Mouse (Mus musculus) B cell, adult 2 months (primary cell): ENCODE measurements around the gene Taok1.

Source experiments
- DNase-seq, 2 experiments: peaks; one replicate each; pipeline ENCODE4 v3.0.0; 2022

Taok1 gene

DNA sequence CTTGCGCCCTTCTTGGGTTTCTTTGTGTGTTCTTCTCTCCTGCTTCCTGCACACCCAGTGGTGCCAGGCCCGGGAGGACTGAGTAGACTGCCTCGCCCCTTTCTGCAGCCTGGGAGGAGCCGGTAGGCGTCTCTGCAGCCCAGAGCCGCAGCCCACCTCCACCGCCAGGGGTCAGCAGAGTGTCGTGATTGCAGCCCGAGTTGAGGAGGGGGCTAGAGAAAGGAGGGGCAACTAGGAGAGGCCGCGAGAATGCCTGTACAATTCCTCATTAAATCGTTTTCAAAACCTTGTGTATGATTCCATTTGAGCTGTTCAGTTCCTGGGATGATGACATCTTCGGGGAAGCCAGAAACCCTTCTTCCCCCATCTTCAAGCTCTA lies 116.5 kb downstream of the Taok1 start:
- peak; percentile 89 to 91 for DNase-seq

GRCm38 (mm10) chr11:77490451-77490850 lies 117.2 kb downstream of the Taok1 start:
- DNase-seq = no peak

GRCm38 (mm10) chr11:77489591-77490235 lies 117.9 kb downstream of the Taok1 start, which contains the start of gene Ankrd13b:
TSS of gene Ankrd13b (minus strand) at chr11:77489678.
- peak; percentile 45 to 50 for DNase-seq

DNA sequence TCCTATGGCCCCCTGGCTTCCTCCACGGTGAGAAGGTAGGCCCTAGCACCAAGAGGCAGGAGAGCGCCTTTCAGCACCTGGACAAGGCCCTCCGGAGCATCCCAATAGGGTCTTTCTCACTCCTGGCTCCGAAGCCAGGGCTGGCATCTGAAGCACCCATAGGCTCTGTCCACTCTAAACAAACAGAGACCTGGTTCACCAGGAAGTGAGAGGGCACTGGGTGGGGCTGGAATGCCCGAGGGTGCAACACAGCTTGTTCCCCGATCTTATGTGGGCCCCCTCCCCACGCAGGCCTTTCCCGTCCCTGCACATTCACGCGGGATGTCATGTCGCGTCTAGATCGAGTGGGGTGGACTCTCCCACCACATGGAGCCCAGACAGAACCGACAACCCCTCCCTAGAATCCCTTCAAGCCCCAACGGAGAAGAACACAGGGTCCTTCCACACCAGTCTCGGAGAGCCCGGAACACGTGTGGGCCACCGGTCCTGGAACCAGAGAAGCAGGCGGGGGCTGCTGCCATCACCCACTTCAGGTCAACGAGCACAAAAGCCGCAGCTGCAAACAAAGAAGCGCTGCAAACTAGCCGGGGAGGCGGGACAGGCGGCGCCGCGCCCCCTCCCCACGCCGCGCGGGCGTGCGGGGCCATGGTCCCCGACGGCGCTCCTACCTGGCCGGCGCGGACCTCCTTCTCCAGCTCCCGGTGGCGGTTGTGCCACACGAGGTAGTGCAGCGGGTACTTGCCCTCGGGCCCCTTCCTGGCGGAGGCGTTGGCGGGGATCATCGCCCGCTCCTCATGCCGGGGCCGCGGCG lies 118.6 kb downstream of the Taok1 start:
- peak; percentile 19 to 36 for DNase-seq

GRCm38 (mm10) chr11:77486798-77487197 lies 120.8 kb downstream of the Taok1 start:
- no peak for DNase-seq

GRCm38 (mm10) chr11:77485229-77485628 lies 122.4 kb downstream of the Taok1 start:
- no peak for DNase-seq

GRCm38 (mm10) chr11:77483510-77484255 lies 123.9 kb downstream of the Taok1 start:
- DNase-seq = peak in 1 of 2 experiments; percentile 27

GRCm38 (mm10) chr11:77483043-77483442 lies 124.6 kb downstream of the Taok1 start:
- no peak for DNase-seq
